Mouse (Mus musculus): Measurements from ENCODE around the gene Zdhhc11.

- TF ChIP-seq CTCF (IDR thresholded peaks at IDR 0.05) (no peak), EP300 (IDR thresholded peaks at IDR 0.05) (no peak)
Measured at GRCm38 (mm10) chr13:74029013-74029412, 65.4 kb downstream of the Zdhhc11 start.

Data from lung, postnatal 0 days (tissue).